Mouse (Mus musculus) layer of hippocampus, postnatal 36 days (tissue): ENCODE data around the gene Gm10778. TPM values are rescaled to one million over a fixed set of nuclear protein-coding genes. Genes with fewer than 3 reads are reported as not detected.

Source experiments
- total RNA-seq, 2 experiments: library from RNA; stranded (reverse); gene quantifications; 2 replicates each; pipeline ENCODE4 v1.2.3; 2021

Gene Gm10778
- total RNA-seq, 2 experiments from 2014 or later: 3.8 to 4.9 TPM

Other genes with a start within 250 kb of the Gm10778 start
- gene Nfic, start 193.4 kb upstream of the Gm10778 start, total RNA-seq: 10 to 100 TPM; 55.3 to 55.8 TPM
- gene Celf5, start 166.3 kb upstream of the Gm10778 start, total RNA-seq: 100 to 1,000 TPM; 273 to 281 TPM
- gene Ncln, start 152.7 kb upstream of the Gm10778 start, total RNA-seq: 10 to 100 TPM; 77.1 to 90.0 TPM
- under 1 TPM; 0.40 to 0.65 TPM for gene S1pr4, start 148.9 kb upstream of the Gm10778 start, total RNA-seq
- gene Gna15, start 124.8 kb upstream of the Gm10778 start, total RNA-seq: 1 to 10 TPM; 3.0 to 3.4 TPM
- 100 to 1,000 TPM; 113 to 117 TPM for gene Gna11, start 103.9 kb upstream of the Gm10778 start, total RNA-seq
- 100 to 1,000 TPM; 667 to 720 TPM for gene Aes, start 89.6 kb upstream of the Gm10778 start, total RNA-seq
- 10 to 100 TPM; 33.2 to 33.9 TPM for gene Tle2, start 74.5 kb upstream of the Gm10778 start, total RNA-seq
- gene Tle6, start 48.0 kb upstream of the Gm10778 start, total RNA-seq: 1 to 10 TPM; 1.3 to 3.0 TPM
- 1 to 10 TPM; 3.6 to 3.9 TPM for gene BC025920, start 42.8 kb upstream of the Gm10778 start, total RNA-seq
- gene Sirt6, start 21.3 kb upstream of the Gm10778 start, total RNA-seq: 10 to 100 TPM; 26.2 to 27.9 TPM
- 10 to 100 TPM; 31.6 to 41.0 TPM for gene Ankrd24, start 20.5 kb upstream of the Gm10778 start, total RNA-seq
- 1 to 10 TPM; 7.8 to 9.1 TPM for gene Zfp433, start 55.8 kb downstream of the Gm10778 start, total RNA-seq
- gene Gm3055, start 122.1 kb downstream of the Gm10778 start, total RNA-seq: 10 to 100 TPM; 10.3 to 11.3 TPM
- 1 to 10 TPM; 2.6 to 3.8 TPM for gene Gm4767, start 163.1 kb downstream of the Gm10778 start, total RNA-seq
- 1 to 10 TPM; 3.0 to 3.7 TPM for gene Gm32687, start 214.9 kb downstream of the Gm10778 start, total RNA-seq